Mouse (Mus musculus) lung, embryonic 14.5 days (tissue): ENCODE results near the gene Wfdc15b. TPM values are rescaled to one million over a fixed set of nuclear protein-coding genes. Genes with fewer than 3 reads are reported as not detected.

Experiments used
- ATAC-seq: fragments of 200-750 bp; cut with Nextera tagmentation; 2 replicates; pipeline ENCODE4 v1.8.0; 2017; ENCODE audit warnings: mild to moderate bottlenecking, moderate TSS enrichment, moderate library complexity; ENCODE audit not compliant: insufficient read depth
- DNase-seq: peaks from one replicate; pipeline ENCODE4 v3.0.0-alpha.2; 2015
- H3K27ac ChIP-seq: fragments of 300-500 bp; sonication (generic); 2 replicates; pipeline ENCODE4 v1.5.1; 2014; ENCODE audit warnings: low read depth, mild to moderate bottlenecking, moderate library complexity
- H3K27me3 ChIP-seq: fragments of 300-500 bp; sonication (generic); 2 replicates; pipeline ENCODE4 v1.6.1; 2014; ENCODE audit warnings: low read length, control low read depth; ENCODE audit not compliant: insufficient read depth
- H3K36me3 ChIP-seq: fragments of 300-500 bp; sonication (generic); 2 replicates; pipeline ENCODE4 v1.6.1; 2014; ENCODE audit warnings: control low read depth; ENCODE audit not compliant: insufficient read depth
- H3K4me1 ChIP-seq: fragments of 300-500 bp; sonication (generic); 2 replicates; pipeline ENCODE4 v1.6.1; 2014; ENCODE audit warnings: antibody characterized with exemption, control low read depth; ENCODE audit not compliant: insufficient read depth
- H3K4me2 ChIP-seq: fragments of 300-500 bp; sonication (generic); 2 replicates; pipeline ENCODE4 v1.6.1; 2014; ENCODE audit warnings: mild to moderate bottlenecking
- H3K4me3 ChIP-seq: fragments of 300-500 bp; sonication (generic); 2 replicates; pipeline ENCODE4 v1.5.1; 2014; ENCODE audit warnings: low read depth, low read length
- H3K9ac ChIP-seq: fragments of 300-500 bp; sonication (generic); 2 replicates; pipeline ENCODE4 v1.6.1; 2014
- H3K9me3 ChIP-seq: fragments of 300-500 bp; sonication (generic); 2 replicates; pipeline ENCODE4 v1.6.1; 2016; ENCODE audit warnings: low read depth, low read length, control low read depth
- CTCF ChIP-seq: IDR thresholded peaks from 2 replicates; pipeline ENCODE4 v1.5.1; 2016; ENCODE audit warnings: antibody characterized with exemption, low read depth
- WGBS: fragments of 180-500 bp; shearing (Covaris S2); extraction: QIAGEN DNeasy Blood & Tissue Kit; methylation state at CpG from one replicate; pipeline ENCODE4 v1.1.7; 2014; 5-methylcytosine and 5-hydroxymethylcytosine counted together
- polyA plus RNA-seq: library from polyadenylated mRNA; unstranded; fragments of >200 nt; fragmentation: Nextera tagmentation; extraction: Ambion mirVana; gene quantifications from 2 replicates; pipeline ENCODE4 v1.2.1, GENCODE M21; 2014

Wfdc15b gene
- polyA plus RNA-seq, 1 experiment from 2014 or later, result not detected

- no peak overlapping the region for H3K9ac ChIP-seq
- H3K27ac ChIP-seq, result no peak overlapping the region
- H3K36me3 ChIP-seq, result no peaks in the 10 kb centered on the region
- no peaks in the 10 kb centered on the region for H3K27me3 ChIP-seq
- no peak for ATAC-seq
- DNase-seq, result no peak
- H3K4me1 ChIP-seq, result no peaks in the 10 kb centered on the region
- no peak overlapping the region for H3K4me3 ChIP-seq
- no peak for TF ChIP-seq CTCF
- no peaks in the 10 kb centered on the region for H3K9me3 ChIP-seq
- no peak overlapping the region for H3K4me2 ChIP-seq
Observed at GRCm38 (mm10) chr2:164192279-164192678, 29.2 kb downstream of the Wfdc15b start.

- Histone ChIP-seq H3K36me3 (no peaks in the 10 kb centered on the region), H3K9me3 (no peaks in the 10 kb centered on the region), H3K27ac (no peak within 1 kb of the TSS), H3K4me2 (no peak within 1 kb of the TSS), H3K9ac (no peak within 1 kb of the TSS), H3K27me3 (no peaks in the 10 kb centered on the region), H3K4me3 (no peak within 1 kb of the TSS), H3K4me1 (no peaks in the 10 kb centered on the region)
- WGBS, result 69% methylated on average over 6 of the region's 6 CpGs
- no peak for ATAC-seq
- no peak for TF ChIP-seq CTCF
- peak; percentile 34 for DNase-seq
Observed at GRCm38 (mm10) chr2:164190576-164190975, 30.9 kb downstream of the Wfdc15b start, which contains the start of gene Wfdc12. TSS of gene Wfdc12 (minus strand) at chr2:164190608.

- H3K4me1 ChIP-seq, result no peaks in the 10 kb centered on the region
- peak; percentile 19 for DNase-seq
- H3K36me3 ChIP-seq, result no peaks in the 10 kb centered on the region
- H3K27me3 ChIP-seq, result no peaks in the 10 kb centered on the region
- 29% methylated on average over 5 of the region's 5 CpGs for WGBS
- TF ChIP-seq CTCF, result peak; percentile 72
- no peaks in the 10 kb centered on the region for H3K9me3 ChIP-seq
- no peak for ATAC-seq
- H3K9ac ChIP-seq, result no peak overlapping the region
- no peak overlapping the region for H3K4me3 ChIP-seq
- no peak overlapping the region for H3K4me2 ChIP-seq
- no peak overlapping the region for H3K27ac ChIP-seq
Observed at GRCm38 (mm10) chr2:164188722-164189121, 32.7 kb downstream of the Wfdc15b start.

- no peak for TF ChIP-seq CTCF
- ATAC-seq (no peak), DNase-seq (no peak)
- no peak overlapping the region for H3K4me3 ChIP-seq
- no peaks in the 10 kb centered on the region for H3K27me3 ChIP-seq
- H3K9ac ChIP-seq, result no peak overlapping the region
- no peaks in the 10 kb centered on the region for H3K4me1 ChIP-seq
- WGBS, result 37% methylated on average over 9 of the region's 9 CpGs
- no peak overlapping the region for H3K4me2 ChIP-seq
- H3K9me3 ChIP-seq, result no peaks in the 10 kb centered on the region
- H3K27ac ChIP-seq, result no peak overlapping the region
- H3K36me3 ChIP-seq, result no peaks in the 10 kb centered on the region
Observed at GRCm38 (mm10) chr2:164184145-164184719, 37.2 kb downstream of the Wfdc15b start.

GRCm38 (mm10) chr2:164183340-164183739, 38.1 kb downstream of the Wfdc15b start:
- H3K27ac ChIP-seq, result no peak overlapping the region
- no peaks in the 10 kb centered on the region for H3K27me3 ChIP-seq
- no peak overlapping the region for H3K4me2 ChIP-seq
- no peaks in the 10 kb centered on the region for H3K36me3 ChIP-seq
- no peaks in the 10 kb centered on the region for H3K9me3 ChIP-seq
- no peaks in the 10 kb centered on the region for H3K4me1 ChIP-seq
- no peak overlapping the region for H3K4me3 ChIP-seq
- TF ChIP-seq CTCF, result no peak
- no peak for DNase-seq
- WGBS, result 57% methylated on average over 9 of the region's 9 CpGs
- no peak for ATAC-seq
- no peak overlapping the region for H3K9ac ChIP-seq

- TF ChIP-seq CTCF, result no peak
- DNase-seq (no peak), ATAC-seq (no peak)
- Histone ChIP-seq H3K27ac (no peak within 1 kb of the TSS), H3K27me3 (no peaks in the 10 kb centered on the region), H3K4me3 (no peak within 1 kb of the TSS), H3K9me3 (no peaks in the 10 kb centered on the region), H3K9ac (no peak within 1 kb of the TSS), H3K36me3 (no peaks in the 10 kb centered on the region), H3K4me2 (no peak within 1 kb of the TSS), H3K4me1 (no peaks in the 10 kb centered on the region)
- 65% methylated on average over 7 of the region's 7 CpGs for WGBS
Observed at GRCm38 (mm10) chr2:164182692-164183255, 38.7 kb downstream of the Wfdc15b start, which contains the start of gene Wfdc5. TSS of gene Wfdc5 (minus strand) at chr2:164182742.

- no peak for DNase-seq
- Histone ChIP-seq H3K9ac (no peak overlapping the region), H3K9me3 (no peaks in the 10 kb centered on the region), H3K4me3 (no peak overlapping the region), H3K36me3 (no peaks in the 10 kb centered on the region), H3K4me2 (no peak overlapping the region), H3K27ac (no peak overlapping the region), H3K27me3 (no peaks in the 10 kb centered on the region), H3K4me1 (no peaks in the 10 kb centered on the region)
- TF ChIP-seq CTCF, result no peak
- WGBS, result 64% methylated on average over 4 of the region's 4 CpGs
- ATAC-seq, result no peak
Observed at GRCm38 (mm10) chr2:164180770-164181169, 40.7 kb downstream of the Wfdc15b start.
